Mouse (Mus musculus): ENCODE measurements at regions not wholly inside any gene's neighbourhood (a gene's known extent, or its start where the extent isn't known, plus 50 kb on each side); places are given as distances from the start of the nearest gene placed in this dataset.

- no peak for TF ChIP-seq CTCF (IDR thresholded peaks at IDR 0.05)
- TF ChIP-seq POLR2A (IDR thresholded peaks at IDR 0.05; ENCODE audit: insufficient read depth, low read depth, low read length), result no peak
Measured at GRCm38 (mm10) chr3:15205266-15206229, 126.6 kb downstream of the Gm9733 start.

Measured in heart, adult 2 months (tissue).